Mouse (Mus musculus): ENCODE measurements around the gene Ntm.

Ntm gene

DNA sequence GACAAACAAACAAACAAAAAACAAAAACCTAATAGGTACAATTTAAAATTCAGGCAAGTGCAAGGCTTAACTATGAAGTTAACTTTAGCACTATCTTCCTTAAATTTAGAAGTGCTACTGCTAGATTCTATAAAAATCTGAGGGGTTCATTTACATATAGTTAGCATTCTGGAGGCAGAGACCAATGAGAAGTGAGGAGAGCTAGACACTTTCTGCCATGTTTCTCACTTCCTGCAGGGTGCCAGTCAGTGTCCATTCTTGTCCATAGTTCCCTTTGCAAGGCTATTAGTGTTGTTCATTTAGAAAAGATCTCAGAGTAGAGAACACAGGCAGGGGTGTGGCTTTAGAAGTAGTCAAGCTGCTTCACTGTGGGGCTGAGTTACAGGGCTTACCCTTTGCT, 208.6 kb downstream of the Ntm start:
- DNase-seq (ENCODE audit: low spot score in 2 of 2) = no peak

DNA sequence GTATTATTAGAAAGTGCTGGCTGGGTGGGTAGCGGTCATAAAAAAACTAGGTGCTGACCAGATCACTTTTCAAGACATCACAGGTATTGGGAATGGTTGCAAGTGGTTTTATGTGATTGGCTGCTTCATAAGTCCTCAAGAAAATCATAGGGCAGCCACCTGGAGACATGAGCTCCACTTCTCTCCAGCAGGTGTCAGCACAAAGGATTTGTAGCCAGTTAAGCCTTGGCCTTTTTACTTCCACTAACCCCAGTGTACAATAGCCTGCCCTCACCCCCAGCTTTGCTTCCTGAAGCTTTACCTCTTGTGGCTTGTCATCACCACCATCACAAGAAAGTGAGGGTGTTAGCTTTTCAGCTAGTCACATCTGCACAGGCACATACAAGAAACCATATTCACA, 211.5 kb downstream of the Ntm start:
- DNase-seq (ENCODE audit: low spot score in 2 of 2) = peak in 1 of 2 experiments; percentile 32

DNA sequence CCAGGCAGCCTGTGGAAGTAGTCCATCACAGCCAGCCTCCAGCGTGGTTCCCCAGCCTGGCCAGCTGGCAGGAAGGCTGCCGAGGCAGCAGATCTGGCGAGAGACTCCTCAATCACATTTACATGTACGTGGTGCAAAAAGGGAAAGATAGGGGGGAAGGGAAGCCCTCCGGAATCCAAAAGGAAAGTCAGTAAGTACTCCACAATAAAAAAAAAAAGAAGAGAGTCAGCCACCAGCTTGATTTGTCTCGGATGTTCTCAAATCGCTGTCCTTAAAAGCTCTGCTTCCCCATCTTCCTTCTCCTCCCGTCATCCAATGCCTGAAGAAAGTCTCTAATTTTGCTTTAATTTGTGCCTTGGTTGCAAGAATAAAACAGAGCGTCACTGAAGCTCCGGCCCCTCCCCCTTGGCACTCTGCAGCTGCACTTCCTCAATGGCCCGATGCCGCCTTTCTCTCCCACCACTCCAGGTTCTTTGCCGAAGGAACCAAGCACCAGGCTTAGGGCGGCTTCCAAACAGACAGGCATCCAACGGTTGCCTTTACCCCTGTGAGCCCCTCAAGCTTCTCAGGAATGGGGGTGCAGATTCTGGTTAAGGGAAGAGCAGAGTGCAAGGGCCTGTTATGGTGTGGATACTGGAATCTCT, 212.4 kb downstream of the Ntm start:
- peak in 1 of 2 experiments; percentile 51 for DNase-seq (ENCODE audit: low spot score in 2 of 2)

DNA sequence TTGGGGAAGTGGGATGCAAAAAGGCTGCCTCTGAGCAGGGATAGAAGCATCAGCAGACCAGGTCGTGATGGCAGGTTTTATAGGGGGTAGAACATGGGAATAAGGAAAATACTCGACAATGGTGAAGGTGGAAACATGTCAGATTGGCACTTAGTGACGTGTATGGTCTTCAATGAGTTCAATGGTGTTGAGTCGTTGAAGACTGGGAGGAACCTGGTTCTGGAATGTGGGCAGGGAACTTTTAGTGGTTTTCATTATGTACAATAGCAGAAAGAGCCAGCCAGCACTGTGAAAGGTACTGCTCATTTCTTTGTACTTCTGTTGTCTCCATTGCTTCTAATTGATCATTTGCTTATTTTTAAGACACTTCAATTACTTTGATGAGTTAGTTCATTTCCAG, 214.9 kb downstream of the Ntm start:
- no peak for DNase-seq (ENCODE audit: low spot score in 2 of 2)

DNA sequence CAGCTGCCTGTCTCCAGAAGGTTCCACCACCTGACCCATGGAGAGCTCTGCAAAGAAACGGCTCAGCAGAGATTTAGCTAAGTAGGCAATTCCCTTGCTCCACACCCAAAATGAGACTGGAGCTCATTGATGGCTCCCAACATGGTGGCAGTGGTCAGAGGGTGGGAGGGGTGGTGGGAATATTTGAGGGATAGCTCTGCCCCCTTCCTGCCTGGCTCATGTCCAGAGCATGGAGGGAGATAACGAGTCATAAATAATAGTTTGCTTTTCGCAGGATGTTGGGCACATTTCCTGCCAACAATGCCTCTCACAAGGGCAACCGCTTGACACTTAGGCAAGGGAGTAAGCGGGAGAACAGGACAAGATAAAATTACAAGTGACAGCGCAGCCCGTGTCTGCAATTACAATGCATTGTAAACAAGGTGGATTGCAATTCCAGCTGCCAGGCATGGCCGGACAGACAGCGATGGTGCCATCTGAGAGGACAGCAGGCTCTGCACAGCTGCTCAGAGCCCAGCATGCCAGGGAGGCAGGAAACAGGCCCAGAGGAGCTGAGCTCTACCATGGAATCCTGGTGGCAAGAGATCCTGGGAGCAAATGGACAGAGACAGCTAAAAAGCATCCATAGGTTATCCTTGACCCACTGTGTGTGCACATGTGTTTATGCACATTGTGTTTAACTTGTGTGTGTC, 224.0 kb downstream of the Ntm start:
- no peak for DNase-seq (ENCODE audit: low spot score in 2 of 2)

DNA sequence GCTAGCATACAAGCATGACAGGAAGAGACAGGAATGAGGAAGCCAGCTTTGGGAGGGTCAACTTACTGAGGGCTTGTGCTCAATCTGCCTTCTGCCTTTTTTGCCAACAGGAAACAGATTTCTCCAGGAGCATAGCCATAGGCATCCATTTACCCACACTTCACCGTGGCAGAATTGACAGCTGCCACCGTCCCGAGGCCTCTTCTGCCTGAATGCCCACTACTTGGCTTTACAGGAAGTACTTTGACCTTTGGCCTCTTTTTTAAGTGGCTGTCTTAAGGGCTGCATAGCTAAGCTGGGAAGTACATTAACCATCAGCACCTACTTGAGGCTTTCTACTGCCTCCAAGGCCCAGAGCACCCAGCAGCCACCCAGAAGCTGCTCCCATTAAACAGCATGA, 226.9 kb downstream of the Ntm start:
- no peak for DNase-seq (ENCODE audit: low spot score in 2 of 2)

DNA sequence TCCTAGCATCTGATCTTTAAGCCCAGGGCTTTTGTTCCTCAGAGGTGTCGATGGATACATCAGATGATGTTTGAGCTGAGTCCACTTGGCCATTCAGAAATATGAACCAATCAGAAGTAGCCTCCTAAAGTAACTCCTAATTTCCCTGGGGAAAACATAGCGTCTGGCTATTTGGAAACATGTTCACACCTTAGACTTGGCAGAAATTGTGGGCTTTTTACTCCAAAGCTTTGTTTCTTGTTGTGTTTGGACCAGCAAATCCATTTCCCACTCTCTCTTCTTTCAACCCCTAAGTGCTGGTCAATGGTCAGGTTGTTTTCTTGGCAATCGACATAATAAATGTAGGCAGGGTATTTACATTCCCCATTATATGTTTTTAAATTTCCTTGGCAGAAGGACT, 230.0 kb downstream of the Ntm start:
- DNase-seq (ENCODE audit: low spot score in 2 of 2) = no peak

DNA sequence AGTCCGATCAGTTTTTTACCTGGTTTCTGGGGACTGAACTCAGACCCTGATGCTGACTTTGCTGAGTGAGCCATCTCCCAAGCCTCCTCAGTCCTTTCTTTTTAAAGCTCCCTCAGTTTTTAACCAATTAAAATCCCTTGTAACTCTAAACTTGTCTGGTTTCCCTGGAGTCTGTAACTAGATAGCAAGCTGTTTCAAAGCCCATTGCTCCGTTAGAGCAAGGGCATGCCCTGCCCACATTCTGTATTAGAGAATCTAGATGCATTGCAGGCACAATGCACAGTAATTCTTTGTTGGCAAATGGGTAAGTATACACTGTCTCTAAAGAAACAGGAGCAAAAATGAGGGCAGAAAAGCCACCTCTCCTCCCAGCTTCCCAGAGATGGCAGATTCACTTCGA, 231.3 kb downstream of the Ntm start:
- no peak for DNase-seq (ENCODE audit: low spot score in 2 of 2)

DNA sequence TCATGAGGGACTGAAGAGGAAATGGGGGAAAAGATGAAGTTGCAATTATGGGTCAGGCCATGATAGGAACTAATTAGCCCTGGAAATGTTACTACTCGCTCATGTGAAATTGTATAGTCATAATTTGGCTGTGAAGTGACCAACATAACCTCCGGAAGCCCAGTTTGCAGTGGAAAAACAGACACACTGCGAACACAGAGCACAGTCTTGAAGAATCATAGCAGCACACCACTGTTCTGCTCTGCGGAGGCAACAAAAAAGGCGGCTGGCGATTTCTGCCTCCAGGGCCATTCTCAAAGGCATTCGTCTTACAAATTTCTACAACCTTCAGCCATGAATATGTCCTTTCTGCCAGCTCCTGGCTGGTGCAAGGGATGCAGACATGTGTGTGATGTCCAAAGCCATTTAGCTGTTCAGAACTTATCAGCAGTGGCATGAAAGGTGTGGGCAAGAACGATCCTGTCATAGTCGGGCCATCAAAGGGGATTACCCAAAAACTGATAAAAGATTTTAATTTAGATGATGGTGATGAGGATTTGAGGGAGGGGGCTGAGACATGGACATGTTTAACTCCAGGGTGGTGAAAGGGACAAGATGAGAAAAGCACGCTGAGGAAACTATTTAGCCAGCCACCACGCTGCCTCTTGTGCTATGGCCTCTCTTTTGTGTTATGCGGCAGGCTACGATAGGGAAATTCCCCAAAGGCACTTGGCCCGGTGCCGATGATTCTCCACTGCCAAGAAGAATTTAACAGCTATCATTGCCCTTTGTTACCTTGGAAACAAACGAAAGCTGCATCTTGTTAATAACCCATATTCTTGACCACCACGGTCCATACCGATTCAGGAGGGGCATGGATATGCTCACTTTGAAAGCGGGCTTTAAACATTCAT, 235.2 kb downstream of the Ntm start:
- DNase-seq (ENCODE audit: low spot score in 2 of 2) = peak in 1 of 2 experiments; percentile 49

DNA sequence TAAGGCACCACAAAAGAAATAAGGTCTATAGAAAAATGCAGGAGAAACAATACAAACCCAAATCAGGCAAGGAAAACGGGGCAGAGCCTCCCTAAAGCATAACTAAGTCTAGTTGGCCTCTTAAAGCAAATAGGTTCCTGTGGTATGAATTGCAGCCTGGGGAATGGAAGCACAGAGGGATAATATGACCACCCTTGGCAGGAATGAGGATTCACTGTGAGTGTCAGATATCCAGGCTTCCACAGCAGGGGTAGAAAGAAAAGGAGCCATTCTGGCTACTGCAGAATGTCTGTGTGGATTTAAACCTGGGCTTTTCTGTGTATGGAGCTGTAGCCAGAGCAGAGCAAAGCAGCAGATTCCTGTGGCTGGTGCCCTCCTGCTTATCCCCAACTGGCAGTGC, 241.5 kb downstream of the Ntm start:
- DNase-seq (ENCODE audit: low spot score in 2 of 2) = no peak

DNA sequence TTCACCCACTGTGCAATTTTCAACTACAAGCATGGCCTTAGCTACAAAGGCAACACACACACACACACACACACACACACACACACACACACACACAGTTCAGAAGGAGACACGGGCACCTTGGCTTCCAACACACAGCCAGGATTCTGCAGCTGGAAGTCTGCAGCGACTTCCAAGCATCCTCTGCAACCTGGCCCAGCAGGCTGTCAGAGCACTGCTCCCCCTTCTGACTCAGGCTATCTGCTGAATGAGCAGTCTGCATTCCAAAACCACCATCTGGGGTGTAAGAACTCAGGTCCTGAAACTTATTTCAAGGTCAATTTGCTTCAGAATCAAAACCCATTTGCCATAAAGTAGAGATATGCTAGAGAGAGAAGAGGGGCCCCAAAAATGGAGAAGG, 246.1 kb downstream of the Ntm start:
- DNase-seq (ENCODE audit: low spot score in 2 of 2) = no peak

DNA sequence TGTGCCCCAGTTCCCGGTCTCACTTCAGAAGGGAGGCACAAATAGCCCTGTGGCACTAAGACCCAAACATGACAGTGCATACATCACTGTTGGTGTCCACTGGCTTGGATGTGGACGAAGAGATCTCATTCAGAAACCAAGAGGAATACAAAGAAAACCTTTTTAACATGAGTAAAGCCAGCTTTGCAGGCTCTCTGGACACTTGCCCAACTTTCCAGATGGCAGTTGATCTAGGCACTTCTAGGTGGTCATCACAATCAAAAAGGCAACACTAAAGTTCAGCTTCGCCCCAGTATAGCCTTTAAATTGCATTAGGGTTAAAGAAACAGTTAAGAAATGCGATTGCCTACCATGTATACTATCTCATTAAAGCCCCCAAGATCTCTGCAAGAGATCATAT, 264.7 kb downstream of the Ntm start:
- no peak for DNase-seq (ENCODE audit: low spot score in 2 of 2)

DNA sequence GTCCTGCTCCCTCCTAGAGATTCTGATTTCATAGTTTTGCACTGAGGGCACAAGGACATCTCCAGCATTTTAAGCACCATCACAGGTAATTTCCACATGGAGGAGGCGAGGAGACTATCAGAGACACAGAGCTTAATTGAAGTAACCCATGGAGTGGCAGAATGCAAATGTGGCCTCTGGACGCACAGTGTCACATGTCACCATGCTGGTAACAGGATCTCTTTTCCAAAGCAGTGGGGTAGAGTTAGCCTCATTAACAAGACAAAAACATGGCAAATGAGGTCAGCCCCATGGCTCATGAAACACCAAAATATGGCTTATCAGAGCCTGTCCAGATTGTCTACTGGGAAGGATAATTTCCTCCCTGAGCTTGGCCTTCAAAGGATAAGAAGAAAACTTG, 268.8 kb downstream of the Ntm start:
- DNase-seq (ENCODE audit: low spot score in 2 of 2) = no peak

DNA sequence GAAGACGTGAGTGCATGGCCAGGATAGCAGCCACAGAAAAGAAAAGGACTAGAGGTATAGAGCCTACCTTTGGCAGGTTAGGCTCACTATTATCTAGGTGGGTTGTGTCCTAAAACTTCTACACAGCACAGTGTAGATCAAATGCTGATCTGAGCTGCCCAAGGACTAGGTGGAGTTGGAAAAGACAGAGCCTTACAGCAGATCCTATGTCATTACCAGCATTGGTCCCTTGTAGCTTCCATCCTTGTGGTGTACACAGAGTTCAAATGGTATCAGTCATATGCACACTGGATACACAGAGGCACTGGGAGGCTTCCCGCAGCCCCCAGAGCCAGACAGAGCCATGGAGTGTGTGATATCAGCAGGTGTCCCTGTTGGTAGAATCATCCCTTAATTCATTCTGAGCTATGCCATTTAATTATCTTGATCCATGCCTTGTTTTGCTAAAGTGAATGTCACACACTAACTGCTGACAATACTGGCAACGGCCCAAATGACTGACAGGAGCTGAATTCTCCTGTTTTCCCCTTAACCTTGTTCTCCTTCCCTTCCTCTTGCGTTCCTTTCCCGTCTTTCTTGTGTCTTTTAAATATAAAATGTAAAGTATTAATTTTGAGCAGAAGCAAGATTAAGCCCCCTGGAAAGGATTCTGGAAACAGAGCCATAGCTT, 271.6 kb downstream of the Ntm start:
- no peak for DNase-seq (ENCODE audit: low spot score in 2 of 2)

DNA sequence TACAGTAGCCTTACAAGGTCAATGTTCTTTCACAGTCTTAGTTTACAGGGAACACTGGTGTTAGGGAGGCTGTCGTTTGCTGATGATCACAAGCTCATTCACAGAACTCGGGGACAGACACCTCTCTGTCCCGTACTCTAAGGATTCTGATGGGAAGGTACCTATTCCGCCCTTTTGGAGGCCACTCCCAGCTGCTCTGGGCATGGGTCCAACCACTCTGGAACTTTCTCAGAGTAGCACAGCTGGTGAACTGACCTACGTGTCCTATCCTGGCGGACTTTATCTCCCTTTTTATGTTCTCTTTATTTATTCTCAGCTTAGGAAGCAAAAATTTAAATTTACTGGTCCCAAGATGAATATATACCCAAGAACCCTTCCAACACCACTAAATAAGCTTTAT, 280.7 kb downstream of the Ntm start:
- no peak for DNase-seq (ENCODE audit: low spot score in 2 of 2)

DNA sequence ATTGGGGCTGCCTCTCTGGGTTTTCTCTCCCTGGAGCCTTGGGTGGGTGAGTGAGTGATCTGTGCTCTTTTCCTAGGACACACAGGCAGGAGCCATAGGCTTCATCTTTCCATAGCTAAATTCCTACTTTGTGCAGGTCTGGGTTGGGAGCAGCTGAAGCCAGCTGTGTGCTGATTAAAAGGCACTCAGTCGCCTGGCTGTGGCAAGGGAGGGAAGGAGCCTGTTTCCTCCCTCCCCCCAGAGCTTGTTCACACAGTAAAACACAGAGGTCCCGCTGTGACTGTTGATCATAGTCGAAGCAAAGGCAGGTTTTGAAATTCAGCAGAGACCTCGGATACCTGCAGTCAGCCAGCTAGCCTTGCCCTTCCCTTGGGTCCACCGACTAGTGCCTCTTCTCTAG, 282.3 kb downstream of the Ntm start:
- no peak for DNase-seq (ENCODE audit: low spot score in 2 of 2)

DNA sequence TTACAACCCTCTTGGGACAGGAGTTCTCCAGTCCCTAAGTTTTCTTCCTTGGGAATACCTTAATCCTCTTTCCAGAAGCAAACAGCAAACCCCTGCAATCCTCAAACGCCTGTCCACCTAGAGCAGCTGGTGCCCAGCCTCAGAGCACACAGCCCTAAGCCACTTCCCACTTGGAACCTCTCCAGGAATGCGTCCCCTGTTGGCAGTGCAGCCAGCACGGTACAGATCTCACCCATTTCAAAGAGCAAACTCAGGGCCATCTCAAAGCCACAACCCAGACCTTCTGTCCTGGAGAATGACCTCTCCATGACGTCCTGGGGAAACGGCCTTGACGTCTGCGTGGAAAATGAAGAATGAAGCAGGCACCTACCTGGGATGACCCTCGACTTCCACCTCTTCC, 289.0 kb downstream of the Ntm start:
- DNase-seq (ENCODE audit: low spot score in 2 of 2) = peak in 1 of 2 experiments; percentile 45

DNA sequence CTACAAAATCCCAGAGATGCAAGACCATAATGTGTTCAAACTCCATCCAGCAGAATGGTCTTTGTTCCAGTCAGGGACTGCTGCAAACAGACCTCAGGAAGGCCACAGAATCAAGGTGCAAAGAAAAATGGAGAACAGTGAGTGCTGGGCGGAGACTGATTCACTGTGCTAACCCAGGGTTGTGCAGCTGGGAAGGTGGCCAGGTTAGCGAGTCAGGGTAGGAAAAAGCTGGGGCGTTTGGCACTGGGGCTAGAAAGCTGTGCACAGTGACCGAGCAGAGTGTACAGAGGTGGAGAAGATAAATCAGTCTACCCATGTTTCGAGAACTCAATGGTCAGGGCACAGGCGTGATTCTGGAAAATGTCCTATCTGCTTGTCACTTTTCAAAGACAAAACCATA, 291.1 kb downstream of the Ntm start:
- no peak for DNase-seq (ENCODE audit: low spot score in 2 of 2)

DNA sequence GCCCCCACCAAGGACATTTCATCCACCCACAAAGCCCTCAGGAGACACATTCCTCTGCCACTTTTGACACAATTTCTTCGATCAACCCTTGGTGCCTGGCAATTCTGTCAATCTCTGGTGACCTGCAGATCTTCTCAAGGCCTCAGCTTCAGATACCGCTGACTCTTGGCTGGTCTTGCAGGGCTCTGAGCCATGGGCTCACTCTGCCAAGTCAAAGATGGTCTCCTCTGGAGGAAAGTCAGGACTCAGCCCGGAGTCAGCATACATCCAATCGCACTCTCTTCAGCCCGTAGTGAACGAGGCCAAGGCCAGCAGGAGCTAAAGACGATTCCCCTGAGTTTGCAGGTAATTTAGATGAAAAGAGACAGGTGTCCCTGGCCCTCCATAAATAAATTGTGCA, 299.7 kb downstream of the Ntm start:
- peak in 1 of 2 experiments; percentile 42 for DNase-seq (ENCODE audit: low spot score in 2 of 2)

DNA sequence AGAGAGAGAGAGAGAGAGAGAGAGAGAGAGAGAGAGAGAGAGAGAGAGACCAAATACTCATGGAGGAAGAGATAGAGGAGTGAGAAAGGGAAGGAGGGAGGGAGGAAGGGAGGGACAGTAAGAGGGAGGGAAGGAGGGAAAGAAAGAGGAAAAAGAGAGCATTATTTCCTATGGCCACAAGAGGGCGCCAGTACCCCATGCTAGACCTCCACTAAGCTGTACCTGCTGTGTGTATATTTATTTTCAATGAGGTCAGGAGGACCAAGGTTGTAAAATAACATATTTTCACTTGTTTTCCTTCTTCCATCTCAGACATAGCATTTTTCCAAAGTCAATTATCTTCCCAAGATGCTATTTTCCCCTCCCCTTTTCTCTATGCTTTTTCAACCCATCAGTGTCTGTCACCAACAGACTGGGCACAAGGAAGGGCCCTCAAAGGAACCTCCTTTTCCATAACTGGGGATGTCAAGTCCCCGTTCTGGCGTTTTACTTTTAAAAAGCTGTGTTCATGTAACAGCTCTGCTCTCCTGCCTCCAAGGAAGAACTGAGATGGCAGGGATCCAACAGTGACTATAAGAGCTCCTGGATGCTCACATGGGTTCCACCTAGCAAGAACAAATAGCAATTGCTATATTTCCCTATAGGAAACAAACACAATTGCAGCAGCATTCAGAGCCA, 301.3 kb downstream of the Ntm start:
- peak; percentile 43 to 68 for DNase-seq (ENCODE audit: low spot score in 2 of 2)

DNA sequence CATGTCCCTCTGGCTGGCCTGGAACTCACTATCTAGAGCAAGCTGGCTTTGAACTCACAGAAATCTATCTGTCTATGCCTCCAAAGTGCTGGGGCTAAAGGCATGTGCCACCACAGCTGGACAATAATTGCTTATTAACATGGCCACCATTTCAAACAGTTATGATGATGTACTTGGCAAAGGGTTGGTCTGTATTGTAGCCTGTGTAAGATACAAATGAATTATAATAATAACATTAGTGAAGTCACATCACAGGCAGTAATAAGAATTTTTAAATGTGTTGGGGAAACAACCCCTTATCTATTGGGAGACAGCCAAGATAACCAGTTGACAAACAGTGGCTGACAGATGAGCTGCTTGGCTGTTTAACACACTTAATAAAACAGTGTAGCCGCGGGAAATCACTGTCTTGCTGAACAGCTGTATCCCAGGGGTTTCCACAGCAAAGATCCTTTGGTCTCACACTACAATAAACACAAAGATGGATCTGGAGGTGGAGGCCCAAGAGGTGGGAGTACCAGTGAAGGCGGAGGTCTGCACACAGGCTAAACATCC, 302.8 kb downstream of the Ntm start:
- DNase-seq (ENCODE audit: low spot score in 2 of 2) = no peak

All from cerebellum, postnatal 4 days (tissue).